Mouse (Mus musculus): ENCODE measurements at regions not wholly inside any gene's neighbourhood (a gene's known extent, or its start where the extent isn't known, plus 50 kb on each side); places are given as distances from the start of the nearest gene placed in this dataset.

- DNase-seq (ENCODE audit: low read depth, low spot score), result no peak
Measured at GRCm38 (mm10) chr13:101506696-101507095, 261.3 kb downstream of the Pik3r1 start.

GRCm38 (mm10) chr13:101505054-101505453 lies 263.0 kb downstream of the Pik3r1 start:
- DNase-seq (ENCODE audit: low read depth, low spot score), result peak; percentile 65

- no peak for DNase-seq (ENCODE audit: low read depth, low spot score)
Measured at GRCm38 (mm10) chr13:101504241-101504640, 263.8 kb downstream of the Pik3r1 start.

- no peak for DNase-seq (ENCODE audit: low read depth, low spot score)
Measured at GRCm38 (mm10) chr13:101501845-101502284, 266.2 kb downstream of the Pik3r1 start.

- no peak for DNase-seq (ENCODE audit: low read depth, low spot score)
Measured at GRCm38 (mm10) chr13:101501061-101501460, 267.0 kb downstream of the Pik3r1 start.

- no peak for DNase-seq (ENCODE audit: low read depth, low spot score)
Measured at GRCm38 (mm10) chr13:101491835-101492234, 276.2 kb downstream of the Pik3r1 start.

GRCm38 (mm10) chr13:101490961-101491360 lies 277.1 kb downstream of the Pik3r1 start:
- peak; percentile 90 for DNase-seq (ENCODE audit: low read depth, low spot score)

- peak; percentile 88 for DNase-seq (ENCODE audit: low read depth, low spot score)
Measured at GRCm38 (mm10) chr13:101487621-101488020, 280.4 kb downstream of the Pik3r1 start.

GRCm38 (mm10) chr13:101485823-101486222 lies 282.2 kb downstream of the Pik3r1 start:
- no peak for DNase-seq (ENCODE audit: low read depth, low spot score)

- DNase-seq (ENCODE audit: low read depth, low spot score), result no peak
Measured at GRCm38 (mm10) chr13:101483816-101484215, 284.2 kb downstream of the Pik3r1 start.

- no peak for DNase-seq (ENCODE audit: low read depth, low spot score)
Measured at GRCm38 (mm10) chr13:101481551-101482184, 286.3 kb downstream of the Pik3r1 start.

- DNase-seq (ENCODE audit: low read depth, low spot score), result no peak
Measured at GRCm38 (mm10) chr13:101479297-101479652, 288.7 kb downstream of the Pik3r1 start.

GRCm38 (mm10) chr13:101478608-101479296 lies 289.3 kb downstream of the Pik3r1 start:
- no peak for DNase-seq (ENCODE audit: low read depth, low spot score)

- no peak for DNase-seq (ENCODE audit: low read depth, low spot score)
Measured at GRCm38 (mm10) chr13:101473349-101473748, 294.7 kb downstream of the Pik3r1 start.

- DNase-seq (ENCODE audit: low read depth, low spot score), result no peak
Measured at GRCm38 (mm10) chr13:101470560-101471247, 297.3 kb downstream of the Pik3r1 start.

- no peak for DNase-seq (ENCODE audit: low read depth, low spot score)
Measured at GRCm38 (mm10) chr13:101465748-101466127, 302.3 kb downstream of the Pik3r1 start.

- no peak for DNase-seq (ENCODE audit: low read depth, low spot score)
Measured at GRCm38 (mm10) chr13:101464928-101465747, 302.9 kb downstream of the Pik3r1 start.

GRCm38 (mm10) chr13:101456926-101457325 lies 311.1 kb downstream of the Pik3r1 start:
- no peak for DNase-seq (ENCODE audit: low read depth, low spot score)

- DNase-seq (ENCODE audit: low read depth, low spot score), result no peak
Measured at GRCm38 (mm10) chr13:101454276-101454675, 313.7 kb downstream of the Pik3r1 start.

GRCm38 (mm10) chr13:101450501-101450900 lies 317.5 kb downstream of the Pik3r1 start:
- peak; percentile 80 for DNase-seq (ENCODE audit: low read depth, low spot score)

GRCm38 (mm10) chr13:101439517-101439916 lies 328.5 kb downstream of the Pik3r1 start:
- no peak for DNase-seq (ENCODE audit: low read depth, low spot score)

GRCm38 (mm10) chr13:101439041-101439440 lies 329.0 kb downstream of the Pik3r1 start:
- DNase-seq (ENCODE audit: low read depth, low spot score), result no peak
